Mouse (Mus musculus): ENCODE data around the gene Ldlrad3.
A peak's percentile ranks its signal among the peaks of the same experiment; 100 is the strongest.

Ldlrad3 gene

GRCm38 (mm10) chr2:102185951-102186561 lies at the start of gene Ldlrad3:
Gene Ldlrad3, minus strand, starts transcription at chr2:102186385.
- peak; percentile 95 for DNase-seq (ENCODE audit: low spot score)

GRCm38 (mm10) chr2:102231470-102231869 lies 45.3 kb upstream of the Ldlrad3 start:
- DNase-seq (ENCODE audit: low spot score) = no peak

GRCm38 (mm10) chr2:102229126-102229525 lies 42.9 kb upstream of the Ldlrad3 start:
- DNase-seq (ENCODE audit: low spot score) = no peak

GRCm38 (mm10) chr2:102228331-102228730 lies 42.1 kb upstream of the Ldlrad3 start:
- DNase-seq (ENCODE audit: low spot score) = no peak

- DNase-seq (ENCODE audit: low spot score) = no peak
Observed at GRCm38 (mm10) chr2:102227839-102228238, 41.7 kb upstream of the Ldlrad3 start.

- no peak for DNase-seq (ENCODE audit: low spot score)
Observed at GRCm38 (mm10) chr2:102226274-102226673, 40.1 kb upstream of the Ldlrad3 start.

GRCm38 (mm10) chr2:102223355-102224128 lies 37.4 kb upstream of the Ldlrad3 start:
- no peak for DNase-seq (ENCODE audit: low spot score)

- no peak for DNase-seq (ENCODE audit: low spot score)
Observed at GRCm38 (mm10) chr2:102222749-102223148, 36.6 kb upstream of the Ldlrad3 start.

GRCm38 (mm10) chr2:102216817-102217216 lies 30.6 kb upstream of the Ldlrad3 start:
- no peak for DNase-seq (ENCODE audit: low spot score)

- peak; percentile 7 for DNase-seq (ENCODE audit: low spot score)
Observed at GRCm38 (mm10) chr2:102212096-102212495, 25.9 kb upstream of the Ldlrad3 start.

GRCm38 (mm10) chr2:102205672-102206399 lies 19.7 kb upstream of the Ldlrad3 start:
- no peak for DNase-seq (ENCODE audit: low spot score)

GRCm38 (mm10) chr2:102203478-102203877 lies 17.3 kb upstream of the Ldlrad3 start:
- DNase-seq (ENCODE audit: low spot score) = no peak

- DNase-seq (ENCODE audit: low spot score) = no peak
Observed at GRCm38 (mm10) chr2:102202211-102202770, 16.1 kb upstream of the Ldlrad3 start.

GRCm38 (mm10) chr2:102201198-102201948 lies 15.2 kb upstream of the Ldlrad3 start:
- no peak for DNase-seq (ENCODE audit: low spot score)

- DNase-seq (ENCODE audit: low spot score) = peak; percentile 11
Observed at GRCm38 (mm10) chr2:102197332-102197731, 11.1 kb upstream of the Ldlrad3 start.

- DNase-seq (ENCODE audit: low spot score) = no peak
Observed at GRCm38 (mm10) chr2:102196709-102197108, 10.5 kb upstream of the Ldlrad3 start.

- no peak for DNase-seq (ENCODE audit: low spot score)
Observed at GRCm38 (mm10) chr2:102195494-102195893, 9.3 kb upstream of the Ldlrad3 start.

GRCm38 (mm10) chr2:102194247-102194646 lies 8.1 kb upstream of the Ldlrad3 start:
- DNase-seq (ENCODE audit: low spot score) = no peak

GRCm38 (mm10) chr2:102192943-102193820 lies 7.0 kb upstream of the Ldlrad3 start:
- no peak for DNase-seq (ENCODE audit: low spot score)

GRCm38 (mm10) chr2:102191736-102192135 lies 5.6 kb upstream of the Ldlrad3 start:
- no peak for DNase-seq (ENCODE audit: low spot score)

- no peak for DNase-seq (ENCODE audit: low spot score)
Observed at GRCm38 (mm10) chr2:102190956-102191355, 4.8 kb upstream of the Ldlrad3 start.

Measured in yolk sac, embryonic 10.5 days (tissue).